Mouse (Mus musculus) spleen, postnatal 14 days (tissue): Measurements from ENCODE around the gene Abhd17c.
"Not testable (repeated sequence)": the region's sequence is repeated elsewhere in the genome, so short reads cannot be mapped to it uniquely, and the experiment has no call there.

ENCODE experiments used
- DNase-seq, 2 experiments: peaks; one replicate each; pipeline ENCODE4 v3.0.0; 2021 to 2022; ENCODE audit warnings: low spot score in 2 of 2

Gene Abhd17c

GRCm38 (mm10) chr7:84151001-84151959 is at the start of gene Abhd17c:
Abhd17c (minus strand) TSS chr7:84151893.
- DNase-seq: peak; percentile 15 to 22

DNA sequence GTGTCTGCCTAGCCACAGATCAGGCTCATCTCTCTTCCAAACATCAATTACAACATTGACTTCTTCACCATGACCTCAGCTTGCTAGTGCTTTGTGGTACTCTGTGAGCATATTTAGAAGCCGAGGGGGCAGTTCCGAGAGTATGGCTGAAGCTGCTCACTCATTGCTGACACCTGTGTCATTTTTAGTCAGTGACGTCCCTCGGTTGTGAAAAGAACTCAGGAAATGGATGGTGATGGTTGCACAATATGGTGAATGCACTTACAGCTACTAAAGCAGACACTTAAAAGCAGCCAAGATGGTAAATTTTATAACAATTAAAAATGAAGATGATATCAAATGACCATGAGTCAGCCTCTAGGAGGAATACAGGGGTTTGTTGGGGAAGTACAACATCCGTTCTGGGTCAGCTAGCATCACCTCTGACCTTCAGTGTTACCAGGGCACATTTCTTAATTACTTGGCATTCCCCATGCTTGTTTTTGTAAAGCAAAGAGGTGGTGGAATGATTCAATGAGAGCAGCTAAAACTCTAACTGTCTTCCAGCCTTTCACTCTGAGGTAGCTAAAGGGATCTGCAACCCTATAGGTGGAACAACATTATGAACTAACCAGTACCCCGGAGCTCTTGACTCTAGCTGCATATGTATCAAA is 45.6 kb upstream of the Abhd17c start:
- DNase-seq: no peak

DNA sequence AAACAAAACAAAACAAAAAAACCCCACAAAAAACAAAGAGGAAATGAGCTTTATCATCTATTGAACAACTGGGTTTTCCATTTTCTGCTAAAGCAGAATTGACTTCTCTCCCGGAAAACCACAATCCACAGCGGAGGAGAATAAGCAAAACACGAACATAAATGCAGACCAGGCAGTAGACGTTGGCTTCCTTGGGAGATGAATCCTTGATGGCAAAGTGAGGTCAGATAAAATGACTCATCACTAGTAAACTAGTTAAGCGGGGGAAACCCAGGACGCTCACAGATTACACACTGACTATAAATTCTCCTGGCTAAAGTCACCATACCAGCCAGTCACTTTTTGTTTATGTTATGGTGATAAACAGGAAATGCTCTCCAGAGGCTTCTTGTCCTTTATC is 44.5 kb upstream of the Abhd17c start:
- DNase-seq: no peak

GRCm38 (mm10) chr7:84192256-84192655 is 40.6 kb upstream of the Abhd17c start:
- no peak for DNase-seq

- DNase-seq: no peak
Observed at GRCm38 (mm10) chr7:84191476-84191875, 39.8 kb upstream of the Abhd17c start.

- no peak for DNase-seq
Observed at GRCm38 (mm10) chr7:84188196-84188595, 36.5 kb upstream of the Abhd17c start.

DNA sequence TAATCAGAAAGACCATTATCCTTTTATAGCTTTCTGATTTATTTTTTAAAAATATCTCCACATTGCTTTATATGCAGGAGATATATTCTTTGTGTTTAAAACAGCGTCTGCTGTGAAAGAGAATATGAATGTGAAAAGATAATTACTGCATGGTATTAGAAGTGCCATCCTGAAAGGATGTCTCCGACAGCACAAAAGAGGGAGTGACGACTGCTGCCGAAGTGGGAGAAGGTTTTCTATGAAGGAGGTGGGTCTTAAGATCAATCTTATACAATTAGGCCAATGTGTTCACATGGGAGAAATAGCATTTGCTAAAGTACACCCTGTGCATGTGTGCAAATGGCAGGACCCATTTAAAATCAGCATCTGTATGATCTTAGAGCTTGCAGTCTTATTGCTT is 33.5 kb upstream of the Abhd17c start:
- DNase-seq: no peak

DNA sequence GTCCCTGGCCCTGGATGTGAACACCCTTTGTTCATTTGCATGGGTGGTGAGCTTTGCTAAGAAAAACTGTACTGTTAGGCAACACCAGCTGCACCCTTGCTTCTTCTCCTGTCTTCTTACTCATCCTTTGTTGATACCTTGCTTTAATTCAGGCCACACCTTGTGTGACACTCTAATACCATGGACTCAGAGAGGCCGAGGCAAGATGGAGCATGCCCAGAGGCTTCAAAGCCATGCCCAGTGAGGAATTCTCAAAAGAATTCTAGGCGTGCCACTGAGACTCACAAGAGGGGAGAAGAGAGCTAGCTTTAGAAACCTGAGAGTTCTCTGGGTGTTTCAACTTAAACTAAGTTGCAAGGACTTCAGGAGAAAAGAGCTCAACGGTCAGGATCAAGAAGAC is 33.0 kb upstream of the Abhd17c start:
- no peak for DNase-seq

GRCm38 (mm10) chr7:84178809-84179208 is 27.1 kb upstream of the Abhd17c start:
- DNase-seq: not testable (repeated sequence)

GRCm38 (mm10) chr7:84174655-84175448 is 23.2 kb upstream of the Abhd17c start:
- no peak for DNase-seq

- no peak for DNase-seq
Observed at GRCm38 (mm10) chr7:84173394-84173793, 21.7 kb upstream of the Abhd17c start.

- DNase-seq: no peak
Observed at GRCm38 (mm10) chr7:84171177-84171787, 19.6 kb upstream of the Abhd17c start.

- DNase-seq: no peak
Observed at GRCm38 (mm10) chr7:84168355-84168754, 16.7 kb upstream of the Abhd17c start.

- no peak for DNase-seq
Observed at GRCm38 (mm10) chr7:84166721-84167419, 15.2 kb upstream of the Abhd17c start.

GRCm38 (mm10) chr7:84166007-84166406 is 14.3 kb upstream of the Abhd17c start:
- DNase-seq: no peak

DNA sequence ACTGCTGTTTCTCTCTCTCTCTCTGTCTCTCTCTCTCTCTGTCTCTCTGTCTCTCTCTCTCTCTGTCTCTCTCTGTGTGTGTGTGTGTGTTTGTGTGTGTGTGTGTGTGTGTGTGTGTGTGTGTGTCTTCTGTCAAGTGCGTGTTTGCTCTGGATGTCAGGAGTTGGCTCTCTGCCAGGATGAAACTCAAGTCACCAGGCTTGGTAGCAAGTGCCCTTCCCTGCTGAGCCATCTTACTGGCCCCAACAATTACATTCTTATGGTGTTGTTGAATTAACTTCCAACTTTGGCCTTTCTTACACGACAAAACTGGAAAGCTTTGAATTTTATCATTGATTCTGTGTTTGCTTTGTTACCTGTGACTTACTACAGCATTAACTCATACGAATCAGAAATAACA is 13.6 kb upstream of the Abhd17c start:
- no peak for DNase-seq

DNA sequence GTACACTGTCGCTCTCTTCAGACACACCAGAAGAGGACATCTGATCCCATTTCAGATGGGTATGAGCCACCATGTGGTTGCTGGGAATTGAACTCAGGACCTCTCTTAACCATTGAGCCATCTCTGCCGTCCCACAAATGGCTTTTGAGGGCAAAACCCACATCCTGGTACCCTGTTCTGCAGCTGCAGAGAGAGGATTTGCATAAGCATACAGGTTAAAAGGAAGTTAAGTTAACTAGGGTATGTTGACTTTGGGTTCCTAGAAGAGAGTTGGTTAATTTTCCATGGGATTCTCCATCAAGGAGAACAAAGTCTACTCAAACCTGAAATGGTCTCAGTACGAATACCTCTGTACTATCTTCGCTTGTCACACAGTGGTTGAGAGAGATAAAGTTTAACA is 13.2 kb upstream of the Abhd17c start:
- DNase-seq: no peak

GRCm38 (mm10) chr7:84164419-84164818 is 12.7 kb upstream of the Abhd17c start:
- no peak for DNase-seq

- no peak for DNase-seq
Observed at GRCm38 (mm10) chr7:84163585-84163984, 11.9 kb upstream of the Abhd17c start.

DNA sequence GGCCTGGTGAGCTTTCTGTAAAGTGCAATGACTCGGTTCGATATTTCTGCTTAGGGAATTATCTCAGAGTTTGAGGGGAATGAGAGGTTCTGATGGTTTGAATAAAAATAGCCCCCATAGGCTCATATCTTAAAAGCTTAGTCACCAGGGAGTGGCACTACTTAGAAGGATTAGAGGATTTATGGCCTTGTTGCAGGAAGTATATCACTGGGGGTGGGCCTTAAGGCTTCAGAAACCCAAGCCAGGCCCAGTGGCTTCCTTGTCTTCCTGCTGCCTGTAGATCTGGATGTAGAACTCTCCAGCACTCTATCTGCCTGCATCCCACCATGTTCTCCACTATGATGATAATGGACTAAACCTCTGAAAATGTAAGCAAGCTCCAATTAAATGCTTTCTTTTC is 7.7 kb upstream of the Abhd17c start:
- no peak for DNase-seq

GRCm38 (mm10) chr7:84153821-84154220 is 2.1 kb upstream of the Abhd17c start:
- DNase-seq: no peak
